Mouse (Mus musculus): ENCODE data around the gene Batf3.

The Batf3 gene

DNA sequence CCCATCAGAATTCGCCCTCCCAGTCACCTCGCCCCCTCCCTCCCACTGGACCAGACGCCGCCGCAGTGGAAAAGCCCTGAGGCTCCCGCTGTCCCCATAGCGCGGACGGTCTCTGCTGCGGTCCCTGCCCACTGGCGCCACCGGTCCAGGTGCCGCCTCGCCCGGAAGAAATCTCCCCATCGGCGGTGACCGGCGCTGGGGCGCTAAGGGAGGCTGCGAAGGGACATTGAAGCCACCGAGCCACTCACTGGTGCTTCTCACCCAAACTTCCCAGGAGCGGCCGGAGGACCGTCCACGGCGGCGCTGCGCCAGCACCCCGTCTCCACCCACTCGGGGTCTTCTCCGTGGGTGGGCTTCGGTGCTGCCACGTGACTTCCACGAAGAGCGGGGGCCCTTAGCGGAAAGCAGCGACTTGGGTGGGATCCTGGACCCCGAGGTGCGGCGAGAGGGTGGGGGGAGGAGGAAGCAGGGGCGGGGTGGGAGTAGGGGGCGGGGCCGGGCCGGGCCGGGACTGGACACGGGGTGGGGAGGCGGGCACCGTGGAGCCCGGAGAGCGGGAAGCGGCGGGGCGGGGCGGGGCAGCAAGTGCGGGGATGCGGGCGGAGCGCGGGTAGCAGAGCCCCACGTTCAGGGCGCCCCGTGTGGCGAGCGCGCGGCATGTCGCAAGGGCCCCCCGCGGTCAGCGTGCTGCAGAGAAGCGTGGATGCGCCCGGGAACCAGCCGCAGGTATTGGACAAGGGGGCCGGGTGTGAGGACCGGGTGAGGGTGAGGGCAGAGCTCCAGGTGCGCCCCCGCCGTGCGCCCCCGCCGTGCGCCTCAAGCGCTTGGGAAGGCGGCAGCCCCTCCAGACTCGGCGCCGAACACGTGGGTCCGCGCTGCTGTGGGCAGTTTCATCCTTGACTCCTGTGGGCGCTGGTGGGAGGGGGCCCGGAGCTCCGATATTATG is at the start of gene Batf3:
TSS of gene Batf3 (plus strand) at position 46 of the 946 bp plus-strand sequence.
- peak; percentile 52 for DNase-seq

DNA sequence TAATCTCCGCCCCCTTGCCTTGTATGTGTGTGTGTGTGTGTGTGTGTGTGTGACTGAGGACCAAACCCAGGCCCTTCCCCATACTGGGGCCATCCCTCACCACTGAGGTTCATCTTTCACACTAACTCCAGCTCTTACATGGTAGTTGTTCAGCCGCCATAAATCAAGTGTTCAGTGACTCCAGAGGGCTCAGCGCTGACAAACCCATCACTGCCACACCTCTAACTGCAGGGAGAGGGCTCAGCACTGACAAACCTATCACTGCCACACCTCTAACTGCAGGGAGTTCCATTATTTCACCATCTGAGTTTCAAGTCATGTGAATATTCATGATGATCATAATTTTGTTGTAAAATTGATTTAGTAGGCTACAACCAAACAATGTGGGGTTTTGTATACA is 44.1 kb upstream of the Batf3 start:
- no peak for DNase-seq

DNA sequence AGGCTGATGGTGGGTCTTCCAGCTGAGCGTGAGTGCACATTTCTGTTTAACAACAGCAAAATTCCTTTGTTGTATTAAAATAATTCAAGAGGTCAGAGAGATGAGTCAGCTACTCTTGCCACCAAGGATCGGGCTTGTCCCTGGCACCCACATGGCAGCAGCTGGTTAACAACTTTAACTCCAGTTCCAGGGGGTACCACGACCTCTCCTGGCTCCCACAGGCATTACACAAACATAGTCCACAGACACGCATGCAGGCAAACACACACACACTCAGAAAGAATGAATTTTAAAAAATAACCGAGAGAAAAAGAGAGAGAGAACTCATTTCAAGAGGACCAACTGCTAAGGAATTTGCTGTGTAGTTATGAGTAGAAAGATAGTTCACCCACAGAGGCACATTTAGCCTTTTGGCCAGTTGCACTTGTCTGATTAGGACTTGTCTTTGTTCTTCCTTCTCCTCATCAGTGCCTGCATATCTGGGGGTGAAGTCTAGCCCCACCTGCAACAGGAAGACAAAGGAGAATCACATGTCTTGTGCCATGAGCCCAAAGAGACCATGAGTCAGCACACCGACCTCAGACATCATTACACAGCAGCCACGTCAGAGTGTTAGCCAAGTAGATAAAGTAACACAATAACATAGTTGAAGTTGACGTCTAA is 42.6 kb upstream of the Batf3 start:
- peak; percentile 53 for DNase-seq

DNA sequence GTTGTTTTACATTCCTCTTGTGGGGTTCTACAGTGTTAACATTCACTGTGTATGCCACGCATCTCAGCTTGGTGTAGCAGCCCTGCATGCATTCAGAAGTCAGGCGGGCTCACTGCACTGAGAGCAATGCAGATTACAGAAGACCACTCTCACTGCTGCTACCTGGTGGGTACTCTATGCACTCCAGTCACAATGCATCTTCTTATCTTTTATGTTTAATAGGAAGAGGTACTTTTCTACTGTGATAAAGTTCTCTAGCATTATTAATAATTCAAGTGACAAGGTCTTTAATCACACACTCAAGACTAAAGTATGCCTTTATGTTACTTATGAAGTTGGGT is 42.1 kb upstream of the Batf3 start:
- DNase-seq: no peak

DNA sequence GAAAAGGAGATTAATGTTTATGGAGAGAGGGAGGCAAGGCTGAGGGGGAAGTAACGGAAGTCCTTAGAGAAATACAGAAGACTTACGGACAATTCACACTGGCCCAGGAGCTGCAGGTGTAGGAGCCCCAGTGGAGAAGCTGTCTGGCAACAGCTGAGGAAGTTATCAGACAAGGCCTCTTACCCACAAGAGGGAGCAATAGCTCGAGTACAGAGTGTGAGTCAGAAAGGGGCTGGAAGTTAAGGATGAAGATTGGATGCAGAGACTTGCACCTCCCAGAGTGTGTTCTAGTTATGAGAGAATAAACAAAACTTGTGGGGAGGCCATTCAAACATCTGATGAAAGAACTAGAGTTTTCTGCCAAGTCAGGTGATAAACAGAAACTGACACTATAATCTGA is 40.2 kb upstream of the Batf3 start:
- no peak for DNase-seq

DNA sequence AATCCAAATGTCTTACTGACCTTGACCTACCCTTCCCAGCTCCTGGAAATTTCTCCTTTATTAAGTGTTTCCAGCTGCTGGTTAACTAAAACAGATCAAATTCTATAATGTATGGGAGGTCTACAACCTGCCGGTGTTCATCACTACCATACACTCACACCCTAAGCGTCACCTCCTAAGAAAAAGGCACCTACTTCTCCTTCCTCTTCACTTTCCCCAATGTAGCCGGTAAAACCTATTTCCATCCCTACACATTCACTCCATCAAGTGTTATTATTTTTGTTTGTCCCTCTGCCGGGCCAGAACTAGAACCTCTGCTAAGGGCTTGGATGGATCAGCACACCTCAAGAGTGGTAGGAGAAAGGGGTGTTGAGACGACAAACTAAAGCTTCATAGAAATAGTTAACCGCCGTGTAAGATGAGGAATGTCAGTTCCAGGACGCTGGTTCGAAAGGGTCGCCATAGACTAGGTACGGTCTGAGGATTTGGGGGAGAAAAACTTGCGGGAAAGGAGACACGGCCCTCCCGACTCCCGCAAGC is 35.3 kb upstream of the Batf3 start:
- no peak for DNase-seq

DNA sequence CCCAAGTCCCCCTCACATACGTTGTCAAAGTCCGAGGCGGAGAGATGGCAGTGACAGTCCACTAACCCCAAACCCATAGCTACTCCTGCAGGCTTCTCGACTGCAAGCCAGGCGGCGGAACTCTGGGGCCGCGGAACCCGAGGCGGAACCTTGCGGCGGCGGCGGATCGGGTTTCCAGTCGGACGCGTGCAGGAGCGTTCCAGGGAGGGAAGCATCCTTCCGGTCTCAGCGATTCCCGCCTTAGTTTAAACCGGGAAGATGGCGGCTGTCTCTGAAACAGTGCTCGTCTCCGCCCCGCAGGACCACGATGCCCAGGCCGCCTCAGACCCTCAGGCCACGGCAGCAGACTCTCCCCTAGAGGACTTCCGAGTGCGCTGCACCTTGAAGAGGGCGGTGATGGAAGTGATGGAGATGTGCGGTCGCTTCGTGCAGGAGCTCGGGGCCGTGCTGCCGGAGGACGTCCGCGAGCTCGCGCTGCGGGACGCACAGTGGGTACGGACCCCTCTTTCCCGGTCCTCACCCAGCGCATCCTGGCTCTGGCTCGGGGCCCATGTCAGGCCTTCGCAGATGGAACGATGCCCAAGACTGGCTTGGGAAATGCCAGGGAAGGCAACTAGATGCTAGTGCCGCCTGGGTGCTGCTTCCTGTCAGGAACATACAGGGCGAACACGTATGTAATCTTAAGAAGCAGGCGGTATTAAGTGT is 34.7 kb upstream of the Batf3 start, which contains the start of the genes Tatdn3 and Nsl1:
TSS of gene Tatdn3 (minus strand) at position 152 of the 705 bp plus-strand sequence.
TSS of gene Nsl1 (plus strand) at position 232 of the 705 bp plus-strand sequence.
- DNase-seq: peak; percentile 88

DNA sequence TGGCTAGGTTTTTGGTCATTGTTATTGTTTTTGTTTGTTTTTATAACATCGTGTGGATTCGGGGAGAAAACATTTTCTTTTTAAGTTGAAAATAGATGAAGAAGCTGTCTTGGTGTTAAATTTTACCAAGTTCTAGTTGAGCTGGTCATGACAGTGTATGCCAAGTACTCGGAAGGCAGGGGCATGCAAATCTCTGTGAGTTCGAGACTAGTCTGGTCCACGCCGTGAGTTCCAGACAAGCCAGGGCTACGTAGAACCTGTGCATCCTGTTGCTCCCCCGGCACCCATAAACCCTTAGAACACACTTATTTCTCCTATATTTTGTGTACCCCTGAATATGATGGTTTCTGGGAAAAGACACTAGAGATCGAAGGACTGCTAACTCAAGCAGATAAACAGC is 33.9 kb upstream of the Batf3 start:
- DNase-seq: no peak

DNA sequence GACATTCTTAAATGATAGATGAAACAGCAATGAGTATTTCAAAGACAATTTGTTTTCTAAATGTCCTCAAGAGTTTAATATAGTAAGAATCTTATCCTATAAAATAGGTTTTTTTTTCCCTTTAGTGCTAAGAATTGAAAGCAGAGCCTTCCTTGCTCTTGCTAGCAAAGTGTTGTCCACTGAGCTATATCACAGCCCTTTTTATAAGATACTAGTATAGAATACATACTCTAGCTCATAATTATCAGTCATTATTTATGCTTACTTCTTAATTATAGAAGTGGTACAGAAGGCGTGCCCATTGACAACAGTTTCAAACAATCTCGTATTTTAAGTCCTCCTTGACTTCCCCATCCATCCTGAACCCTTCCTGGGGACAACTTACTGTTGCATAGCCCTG is 33.1 kb upstream of the Batf3 start:
- DNase-seq: no peak

DNA sequence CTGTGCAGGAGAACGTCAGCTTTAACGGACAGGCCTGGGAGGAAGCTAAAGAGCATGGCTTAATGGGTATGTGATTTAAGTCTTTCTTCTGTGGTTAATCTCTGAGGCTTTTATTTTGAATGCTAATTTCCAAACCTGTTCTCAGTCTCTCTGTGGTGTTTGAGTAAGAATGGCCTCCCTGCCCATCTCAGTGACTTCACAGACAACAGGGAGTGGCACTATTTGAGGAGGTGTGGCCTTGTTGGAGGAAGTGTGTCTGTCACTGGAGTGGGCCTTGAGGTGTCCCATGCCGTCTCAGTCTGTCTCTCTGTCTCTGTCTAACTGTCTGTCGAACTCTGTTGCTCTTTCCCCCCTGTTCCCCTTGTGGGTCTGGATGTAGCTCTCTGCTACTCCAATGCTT is 32.5 kb upstream of the Batf3 start:
- DNase-seq: no peak

DNA sequence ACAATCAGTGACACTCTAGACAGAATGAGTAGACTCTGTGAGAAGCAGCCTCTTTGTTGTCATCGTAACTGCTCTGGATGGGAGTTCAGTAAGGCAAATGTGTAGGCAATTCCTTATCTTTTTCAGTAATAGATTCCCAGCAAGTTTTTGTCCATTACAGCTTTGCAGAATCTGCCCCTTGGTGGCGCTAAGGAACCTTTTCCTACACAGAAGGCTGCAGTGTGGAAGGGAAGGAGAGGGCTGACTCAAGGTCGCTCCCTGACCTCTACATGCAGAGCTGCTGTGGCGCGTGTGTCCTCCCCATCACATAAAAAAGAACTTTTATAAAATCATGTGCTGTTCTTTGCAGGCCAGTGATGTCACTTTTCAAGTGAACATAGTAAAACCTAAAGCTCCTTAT is 29.3 kb upstream of the Batf3 start:
- DNase-seq: no peak

DNA sequence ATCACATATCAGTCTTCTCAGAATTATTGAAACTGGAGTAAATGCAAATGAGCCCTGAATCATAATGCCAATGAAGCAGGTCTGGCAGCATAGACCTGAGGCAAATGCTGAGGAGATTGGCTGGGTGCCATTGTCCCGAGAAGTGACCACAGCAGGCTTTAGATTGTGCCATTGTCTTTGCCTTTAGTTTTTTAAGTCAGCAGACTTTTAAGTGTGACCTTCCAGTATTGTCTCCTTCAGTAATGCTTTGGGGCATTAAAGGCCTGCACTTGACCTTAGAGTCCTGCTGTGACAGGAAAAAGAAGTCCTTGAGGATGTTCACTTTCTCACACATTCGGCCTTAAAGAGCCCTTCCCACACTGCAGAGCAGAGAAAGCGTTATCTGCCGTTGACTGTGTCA is 27.4 kb upstream of the Batf3 start:
- DNase-seq: no peak

DNA sequence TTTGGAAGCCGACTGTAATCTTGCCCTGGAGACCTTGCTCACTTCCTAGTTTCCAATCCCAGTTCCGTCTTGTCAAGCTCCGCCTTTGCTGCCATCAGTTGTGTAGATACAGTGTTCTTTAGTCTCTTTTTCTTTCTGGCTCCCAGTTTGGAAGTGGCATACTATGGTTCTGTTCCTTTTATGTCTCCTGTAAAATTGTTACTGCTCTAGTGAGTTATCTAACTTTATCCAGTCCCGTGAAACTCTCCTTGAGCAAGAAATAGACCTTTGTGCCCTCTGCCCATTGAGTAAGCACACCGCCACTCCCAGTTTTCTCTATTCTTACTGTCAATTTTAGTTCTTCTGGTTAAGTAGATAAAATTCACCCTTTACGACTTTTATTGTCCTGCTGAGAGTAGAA is 26.0 kb upstream of the Batf3 start:
- DNase-seq: no peak

DNA sequence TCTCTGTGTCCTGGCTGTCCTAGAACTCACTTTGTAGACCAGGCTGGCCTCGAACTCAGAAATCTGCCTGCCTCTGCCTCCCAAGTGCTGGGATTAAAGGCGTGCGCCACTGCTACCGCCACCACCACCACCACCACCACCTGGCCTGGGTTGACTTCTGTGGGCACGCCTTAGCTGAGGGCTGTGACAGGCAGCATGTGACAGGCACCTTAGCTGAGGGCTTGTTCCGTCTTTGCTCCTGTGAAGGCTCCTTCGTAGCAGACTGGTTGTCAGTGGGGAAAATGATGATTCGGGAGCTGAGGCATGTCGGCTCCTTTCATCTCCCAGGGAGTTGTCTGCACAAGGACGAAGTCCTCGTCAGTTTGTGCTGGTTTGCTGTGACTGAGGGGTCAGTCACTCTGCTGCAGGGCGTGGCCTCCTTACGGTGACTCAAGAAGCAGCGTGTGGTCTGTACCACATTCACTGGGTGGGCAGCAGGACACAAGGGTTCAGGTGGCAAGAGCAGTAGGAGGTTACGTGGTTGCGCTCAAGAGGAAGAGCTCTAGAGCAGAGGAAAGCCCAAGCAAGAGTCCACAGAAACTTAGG is 25.2 kb upstream of the Batf3 start:
- DNase-seq: no peak

DNA sequence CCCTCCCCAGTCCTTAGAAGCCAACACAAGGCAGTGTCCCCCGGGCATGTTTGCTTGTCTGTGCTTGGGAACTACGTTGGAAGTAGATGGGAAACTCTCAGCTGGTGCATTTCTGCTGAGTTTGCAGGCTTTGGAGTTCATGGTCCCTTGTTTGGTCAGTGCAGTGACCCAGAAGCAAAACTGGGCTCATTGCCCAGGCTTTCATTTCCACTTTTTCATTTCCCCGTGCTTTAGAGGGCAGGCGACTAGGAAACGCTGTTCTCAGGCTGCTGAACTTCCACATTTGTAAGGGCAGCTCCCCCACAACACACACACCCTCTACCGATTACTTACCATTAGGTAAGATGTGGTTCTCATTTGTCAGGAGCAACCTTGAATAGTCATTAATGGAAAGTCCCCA is 24.6 kb upstream of the Batf3 start:
- DNase-seq: no peak

DNA sequence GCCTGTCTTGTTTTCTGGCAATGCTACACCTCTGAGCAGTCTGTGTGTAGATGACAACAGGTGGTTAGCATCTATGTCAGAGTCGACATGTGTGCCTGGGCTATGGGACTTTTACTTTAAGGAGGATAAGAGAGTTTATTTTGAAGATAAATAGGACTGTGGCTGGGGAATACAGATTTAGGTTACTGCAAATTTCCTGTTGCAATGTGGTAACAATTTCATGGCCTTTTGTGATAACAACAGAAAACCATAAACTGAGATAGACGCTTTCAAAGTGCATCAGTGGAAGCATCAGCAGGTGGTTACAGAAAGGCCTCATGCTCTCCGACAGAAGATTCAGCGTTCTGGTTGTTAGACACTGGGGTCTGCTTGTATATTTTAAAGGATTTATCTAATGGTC is 24.2 kb upstream of the Batf3 start:
- DNase-seq: no peak

DNA sequence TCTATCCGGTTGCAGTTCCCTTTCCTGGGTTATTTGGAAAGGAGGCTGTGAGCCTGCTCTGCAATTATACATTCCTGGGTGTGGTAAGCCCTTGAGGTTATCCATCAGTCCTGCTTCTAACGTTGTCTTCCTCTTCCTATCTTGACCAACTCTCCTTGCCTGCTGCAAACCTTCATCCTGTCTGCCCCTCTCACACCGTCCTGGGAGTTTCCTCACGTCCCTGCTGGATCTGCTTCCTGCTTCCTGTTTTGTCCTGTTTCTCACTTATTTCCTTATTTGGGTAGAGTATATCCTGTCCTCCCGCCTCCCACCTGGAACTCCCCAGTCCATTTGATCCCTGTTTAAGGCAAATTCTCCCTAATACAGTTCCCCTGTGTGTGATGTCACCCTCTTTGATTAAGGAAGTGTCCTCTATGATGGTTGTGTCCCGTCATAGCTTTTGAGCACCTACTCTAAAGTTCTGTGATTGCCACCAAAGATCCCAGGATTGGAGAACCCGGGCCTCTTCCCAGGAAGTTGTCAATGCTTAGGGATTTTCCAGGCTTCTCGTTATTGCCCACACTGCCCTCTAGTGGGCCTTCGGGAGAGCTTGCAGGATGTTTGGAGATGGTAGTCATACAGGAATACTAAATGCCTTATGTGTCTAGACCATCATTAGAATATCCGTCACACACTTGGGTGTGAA is 22.3 kb upstream of the Batf3 start:
- no peak for DNase-seq

DNA sequence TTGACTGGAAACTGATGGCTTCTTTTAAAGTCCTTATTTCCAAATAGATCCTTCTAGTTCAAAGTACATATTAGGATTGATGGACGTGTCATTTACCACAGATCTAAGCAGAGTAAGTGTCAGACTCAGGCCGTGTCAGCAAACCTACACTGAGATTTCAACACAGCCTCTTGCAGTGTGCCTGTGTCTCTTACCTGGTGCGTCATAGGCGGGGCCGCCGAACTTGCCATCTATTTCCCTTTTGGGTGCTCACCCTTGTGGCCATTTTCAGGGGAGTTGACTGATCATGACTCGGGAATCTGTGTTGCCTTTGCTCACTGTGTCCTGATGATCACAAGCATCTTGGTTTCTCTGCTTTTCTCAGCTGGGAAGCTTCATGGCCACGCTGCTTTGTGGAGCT is 14.4 kb upstream of the Batf3 start:
- no peak for DNase-seq

DNA sequence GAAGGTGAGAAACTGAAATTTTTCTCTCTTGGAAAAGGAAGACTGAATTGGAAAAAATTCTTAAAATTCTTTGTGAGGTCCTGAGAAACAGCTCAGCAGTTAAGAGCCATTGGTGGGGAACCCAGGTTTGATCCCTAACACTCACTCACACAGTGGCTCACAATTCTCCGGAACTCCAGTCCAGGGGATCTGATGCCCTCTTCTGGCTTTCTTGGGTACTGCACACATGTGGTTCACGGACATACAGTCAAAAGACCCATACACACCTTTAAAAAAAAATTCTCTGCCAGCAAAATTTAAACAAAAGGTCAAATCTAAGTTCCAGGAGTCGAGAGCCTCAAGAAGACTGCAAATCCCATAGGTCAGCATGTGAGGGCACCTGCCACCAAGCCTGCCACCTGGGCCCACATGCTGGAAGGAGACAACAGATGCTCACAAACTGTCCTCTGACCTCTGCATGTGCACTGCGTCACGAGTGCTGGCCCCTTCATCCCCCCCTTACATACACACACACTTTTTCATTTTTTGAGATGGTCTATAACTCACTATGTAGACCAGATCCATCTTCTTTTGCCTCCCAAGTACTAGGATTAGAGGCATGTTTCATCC is 12.6 kb upstream of the Batf3 start:
- peak; percentile 60 for DNase-seq

DNA sequence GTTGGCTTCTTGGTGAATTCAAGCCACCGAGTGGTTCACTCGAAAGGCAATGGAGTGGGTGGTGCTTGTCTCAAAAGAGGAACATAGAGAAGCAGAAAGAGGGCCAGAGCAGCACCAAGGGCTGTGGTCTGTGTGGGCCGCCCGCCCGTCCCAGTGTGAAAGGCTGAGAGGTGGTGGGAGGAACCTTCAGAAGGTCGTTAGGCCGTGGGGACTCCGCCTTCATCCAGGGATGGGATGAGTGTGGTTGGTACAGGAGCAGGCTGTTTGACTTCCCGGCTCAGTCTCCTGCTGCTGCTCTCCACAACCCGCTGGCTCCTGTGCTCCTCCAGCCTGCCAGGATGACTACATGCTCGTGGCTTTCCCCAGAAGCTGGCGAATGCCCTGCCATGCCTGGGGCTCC is 12.1 kb upstream of the Batf3 start:
- peak; percentile 40 for DNase-seq

DNA sequence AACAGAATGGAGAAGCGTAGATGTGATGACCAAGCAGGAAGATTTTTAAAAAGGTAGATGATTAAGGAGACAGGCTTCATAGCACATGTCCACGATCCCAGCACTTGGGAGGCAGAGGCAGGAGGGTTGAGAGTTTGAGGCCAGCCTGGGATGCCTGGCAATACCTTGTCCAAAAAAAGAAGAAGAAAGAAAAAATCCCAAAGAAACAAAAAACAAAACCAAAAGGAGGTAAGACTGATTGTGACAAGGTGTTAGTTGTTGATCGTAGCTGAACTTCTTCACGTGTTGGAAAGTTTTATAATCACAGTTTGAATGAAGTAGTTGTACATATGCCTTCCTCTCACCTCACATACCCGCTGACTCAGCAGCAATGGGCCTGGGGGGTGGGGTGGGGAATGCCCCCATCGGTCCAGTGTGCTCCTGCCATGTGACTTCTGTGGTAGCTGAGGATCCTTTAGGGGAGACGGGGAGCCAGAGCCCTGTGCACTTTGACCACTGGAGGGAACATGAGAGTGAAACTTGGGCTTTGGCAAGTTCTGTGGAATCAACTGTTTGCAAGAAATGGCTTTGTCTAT is 11.3 kb upstream of the Batf3 start:
- DNase-seq: no peak

DNA sequence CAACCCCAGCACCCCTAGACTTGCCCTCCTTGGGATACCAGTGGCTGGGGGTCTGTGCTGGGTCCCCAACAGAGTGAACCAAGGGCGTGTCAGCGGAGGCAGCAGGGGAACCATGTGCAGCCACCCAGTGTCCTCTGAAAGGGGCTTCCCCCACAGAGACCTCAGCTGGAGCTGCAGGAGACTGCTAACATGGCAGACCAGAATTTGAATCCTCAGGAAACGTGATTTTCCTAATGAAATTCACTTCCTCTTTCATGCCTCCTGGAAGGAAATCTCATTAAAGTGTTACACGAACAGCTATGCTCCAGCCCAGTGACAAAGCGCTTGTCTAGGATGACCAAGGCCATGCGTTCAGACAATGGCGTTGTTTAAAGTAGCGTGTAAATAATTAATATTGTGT is 10.7 kb upstream of the Batf3 start:
- DNase-seq: no peak

Measured in liver (tissue).